Mouse (Mus musculus) liver, embryonic 15.5 days (tissue): ENCODE data around the gene Cnfn. TPM values are rescaled to one million over a fixed set of nuclear protein-coding genes. Genes with fewer than 3 reads are reported as not detected.

Experiments
- polyA plus RNA-seq: library from polyadenylated mRNA; unstranded; fragments of >200 nt; fragmentation: Nextera tagmentation; extraction: Ambion mirVana; gene quantifications from 2 replicates; pipeline ENCODE4 v1.2.1, GENCODE M21; 2015

Gene Cnfn
- polyA plus RNA-seq, 1 experiment from 2014 or later = 0.24 TPM

Other genes with a start within 250 kb of the Cnfn start
- gene Pou2f2, start 190.0 kb downstream of the Cnfn start, polyA plus RNA-seq = 1.6 and 2.1 TPM in 2 replicates
- gene Dedd2, start 149.1 kb downstream of the Cnfn start, polyA plus RNA-seq = 35.4 and 39.1 TPM in 2 replicates
- gene Zfp526, start 148.3 kb downstream of the Cnfn start, polyA plus RNA-seq = 1.8 and 2.1 TPM in 2 replicates
- gene Gsk3a, start 131.9 kb downstream of the Cnfn start, polyA plus RNA-seq = 6.4 and 7.4 TPM in 2 replicates
- 4.6 and 4.8 TPM in 2 replicates for gene Erf, start 119.0 kb downstream of the Cnfn start, polyA plus RNA-seq
- 8.9 and 10.2 TPM in 2 replicates for gene Cic, start 102.0 kb downstream of the Cnfn start, polyA plus RNA-seq
- gene Pafah1b3, start 71.7 kb downstream of the Cnfn start, polyA plus RNA-seq = 25.7 and 26.1 TPM in 2 replicates
- 0.07 TPM in 1 of 2 replicates, not detected in the other for gene Prr19, start 68.3 kb downstream of the Cnfn start, polyA plus RNA-seq
- gene Tmem145, start 63.6 kb downstream of the Cnfn start, polyA plus RNA-seq = 0.09 TPM in 1 of 2 replicates, not detected in the other
- gene Megf8, start 52.6 kb downstream of the Cnfn start, polyA plus RNA-seq = 0.79 and 1.1 TPM in 2 replicates
- 3.4 and 3.8 TPM in 2 replicates for gene Lipe, start 29.0 kb upstream of the Cnfn start, polyA plus RNA-seq
- gene Cxcl17, start 43.2 kb upstream of the Cnfn start, polyA plus RNA-seq = not detected in 2 replicates
- 11.1 and 13.0 TPM in 2 replicates for gene Ceacam1, start 107.9 kb upstream of the Cnfn start, polyA plus RNA-seq
- gene Ceacam2, start 170.1 kb upstream of the Cnfn start, polyA plus RNA-seq = not detected in 2 replicates
- gene Erich4, start 246.2 kb upstream of the Cnfn start, polyA plus RNA-seq = 0.38 and 0.60 TPM in 2 replicates
- gene Dmac2, start 249.7 kb upstream of the Cnfn start, polyA plus RNA-seq = 7.9 and 8.6 TPM in 2 replicates